Mouse (Mus musculus) MEL (cell line): ENCODE measurements around the gene Vmn1r188. TPM values are rescaled to one million over a fixed set of nuclear protein-coding genes. Genes with fewer than 3 reads are reported as not detected.

Source experiments
- DNase-seq: peaks from one replicate; pipeline ENCODE4 v3.0.0; 2011; ENCODE audit warnings: low read depth, low spot score
- H3K27ac ChIP-seq: 2 replicates; pipeline ENCODE4 v1.5.1; 2012; ENCODE audit warnings: low read depth, mild to moderate bottlenecking, control low read depth, low read length, moderate library complexity; ENCODE audit not compliant: control insufficient read depth
- H3K27me3 ChIP-seq, 2 experiments: fragments of 150-350 bp in 1 of 2; sonication (generic) in 1 of 2; 2 replicates each; pipeline ENCODE4 v1.6.1; 2012; ENCODE audit warnings: low read length in 2 of 2, mild to moderate bottlenecking in 2 of 2, improper control_type of control experiment in 1 of 2, moderate library complexity in 1 of 2; ENCODE audit not compliant: insufficient read depth in 2 of 2, control insufficient read depth in 1 of 2
- H3K36me3 ChIP-seq, 2 experiments: 2 replicates each; pipeline ENCODE4 v1.6.1; 2012 to 2014; ENCODE audit warnings: low read length in 2 of 2, improper control_type of control experiment in 1 of 2, inconsistent platforms in 1 of 2, mild to moderate bottlenecking in 1 of 2; ENCODE audit not compliant: insufficient read depth in 2 of 2, control insufficient read depth in 1 of 2
- H3K4me1 ChIP-seq, 2 experiments: fragments of 150-350 bp in 1 of 2; sonication (generic) in 1 of 2; 2 replicates each; pipeline ENCODE4 v1.6.1; 2012; ENCODE audit warnings: low read length in 2 of 2, improper control_type of control experiment in 1 of 2, mild to moderate bottlenecking in 1 of 2; ENCODE audit not compliant: insufficient read depth in 2 of 2, control insufficient read depth in 1 of 2
- H3K4me3 ChIP-seq, 2 experiments: fragments of 150-350 bp in 1 of 2; sonication (generic) in 1 of 2; 2 replicates each; pipeline ENCODE4 v1.5.1; 2012; ENCODE audit warnings: low read depth in 2 of 2, low read length in 2 of 2, mild to moderate bottlenecking in 2 of 2, moderate library complexity in 2 of 2, control low read depth in 1 of 2, improper control_type of control experiment in 1 of 2; ENCODE audit not compliant: control insufficient read depth in 1 of 2, insufficient read depth in 1 of 2
- H3K79me2 ChIP-seq: 2 replicates; pipeline ENCODE4 v1.6.1; 2012; ENCODE audit warnings: mild to moderate bottlenecking, low read length, moderate library complexity; ENCODE audit not compliant: control insufficient read depth, poor library complexity, insufficient read depth
- H3K9ac ChIP-seq: 2 replicates; pipeline ENCODE4 v1.6.1; 2012; ENCODE audit warnings: low read depth, mild to moderate bottlenecking, control low read depth, low read length, moderate library complexity; ENCODE audit not compliant: control insufficient read depth, poor library complexity, severe bottlenecking
- H3K9me3 ChIP-seq: fragments of 150-350 bp; sonication (generic); replicated peaks from 2 replicates; pipeline ENCODE4 v1.6.1; 2012; ENCODE audit warnings: mild to moderate bottlenecking, low read length, improper control_type of control experiment, moderate library complexity; ENCODE audit not compliant: insufficient read depth
- BHLHE40 ChIP-seq: IDR thresholded peaks from 2 replicates; pipeline ENCODE4 v1.6.1; 2012; ENCODE audit warnings: low read depth, mild to moderate bottlenecking, inconsistent platforms, low read length, improper control_type of control experiment, borderline replicate concordance
- CHD1 ChIP-seq: IDR thresholded peaks from 2 replicates; pipeline ENCODE4 v1.6.1; 2012; ENCODE audit warnings: low read depth, mild to moderate bottlenecking, inconsistent platforms, low read length, improper control_type of control experiment
- CHD2 ChIP-seq: IDR thresholded peaks from 2 replicates; pipeline ENCODE4 v1.6.1; 2011; ENCODE audit warnings: low read length, improper control_type of control experiment
- E2F4 ChIP-seq: IDR thresholded peaks from 2 replicates; pipeline ENCODE4 v1.6.1; 2011; ENCODE audit warnings: low read depth, low read length, improper control_type of control experiment, borderline replicate concordance
- EP300 ChIP-seq, 2 experiments: IDR thresholded peaks; 2 replicates each; pipeline ENCODE4 v1.6.1; 2011; ENCODE audit warnings: improper control_type of control experiment in 2 of 2, low read length in 2 of 2, low read depth in 1 of 2, mild to moderate bottlenecking in 1 of 2
- ETS1 ChIP-seq: IDR thresholded peaks from 2 replicates; pipeline ENCODE4 v1.6.1; 2012; ENCODE audit warnings: low read depth, mild to moderate bottlenecking, inconsistent platforms, low read length, improper control_type of control experiment, moderate library complexity
- GABPA ChIP-seq: IDR thresholded peaks from 2 replicates; pipeline ENCODE4 v1.6.1; 2012; ENCODE audit warnings: low read depth, mild to moderate bottlenecking, inconsistent platforms, low read length, improper control_type of control experiment, moderate library complexity
- GATA1 ChIP-seq: IDR thresholded peaks from 2 replicates; pipeline ENCODE4 v1.6.1; 2011; ENCODE audit warnings: low read depth, low read length, improper control_type of control experiment
- JUND ChIP-seq: IDR thresholded peaks from 2 replicates; pipeline ENCODE4 v1.6.1; 2011; ENCODE audit warnings: low read depth, mild to moderate bottlenecking, improper control_type of control experiment, low read length
- MAFK ChIP-seq: IDR thresholded peaks from 2 replicates; pipeline ENCODE4 v1.6.1; 2011; ENCODE audit warnings: low read depth, mild to moderate bottlenecking, low read length, improper control_type of control experiment, borderline replicate concordance
- MAX ChIP-seq: IDR thresholded peaks from 2 replicates; pipeline ENCODE4 v1.6.1; 2011; ENCODE audit warnings: low read length, improper control_type of control experiment
- MAZ ChIP-seq: IDR thresholded peaks from 2 replicates; pipeline ENCODE4 v1.6.1; 2012; ENCODE audit warnings: low read depth, mild to moderate bottlenecking, inconsistent platforms, low read length, improper control_type of control experiment
- MXI1 ChIP-seq: IDR thresholded peaks from 2 replicates; pipeline ENCODE4 v1.6.1; 2011; ENCODE audit warnings: mild to moderate bottlenecking, low read depth, low read length, improper control_type of control experiment
- NELFE ChIP-seq: IDR thresholded peaks from 2 replicates; pipeline ENCODE4 v1.6.1; 2011; ENCODE audit warnings: low read depth, low read length, improper control_type of control experiment
- NRF1 ChIP-seq: IDR thresholded peaks from 2 replicates; pipeline ENCODE4 v1.6.1; 2014; ENCODE audit warnings: low read depth, mild to moderate bottlenecking, inconsistent platforms, low read length, improper control_type of control experiment, moderate library complexity; ENCODE audit not compliant: poor library complexity, insufficient read depth, severe bottlenecking
- POLR2AphosphoS2 ChIP-seq: IDR thresholded peaks from 2 replicates; pipeline ENCODE4 v1.6.1; 2011; ENCODE audit warnings: low read length, improper control_type of control experiment
- POLR2AphosphoS5 ChIP-seq: IDR thresholded peaks from 2 replicates; pipeline ENCODE4 v1.6.1; 2012; ENCODE audit warnings: low read depth, borderline replicate concordance, mild to moderate bottlenecking, inconsistent platforms, low read length, moderate library complexity, mixed read lengths
- RAD21 ChIP-seq: IDR thresholded peaks from 2 replicates; pipeline ENCODE4 v1.6.1; 2011; ENCODE audit warnings: mild to moderate bottlenecking, low read depth, low read length, improper control_type of control experiment
- RCOR1 ChIP-seq: IDR thresholded peaks from 2 replicates; pipeline ENCODE4 v1.6.1; 2012; ENCODE audit warnings: low read depth, mild to moderate bottlenecking, inconsistent platforms, low read length, improper control_type of control experiment
- TBP ChIP-seq: IDR thresholded peaks from 2 replicates; pipeline ENCODE4 v1.8.0; 2011; ENCODE audit warnings: low read depth, low read length, improper control_type of control experiment
- UBTF ChIP-seq: IDR thresholded peaks from 2 replicates; pipeline ENCODE4 v1.6.1; 2012; ENCODE audit warnings: low read depth, mild to moderate bottlenecking, inconsistent platforms, low read length, improper control_type of control experiment, moderate library complexity, borderline replicate concordance; ENCODE audit not compliant: insufficient read depth
- USF1 ChIP-seq: IDR thresholded peaks from 2 replicates; pipeline ENCODE4 v1.6.1; 2014; ENCODE audit warnings: low read depth, mild to moderate bottlenecking, inconsistent platforms, low read length, improper control_type of control experiment, moderate library complexity
- ZKSCAN1 ChIP-seq: IDR thresholded peaks from 2 replicates; pipeline ENCODE4 v1.6.1; 2012; ENCODE audit warnings: low read depth, mild to moderate bottlenecking, inconsistent platforms, low read length, improper control_type of control experiment, moderate library complexity
- ZMIZ1 ChIP-seq: IDR thresholded peaks from 2 replicates; pipeline ENCODE4 v1.6.1; 2012; ENCODE audit warnings: low read depth, mild to moderate bottlenecking, inconsistent platforms, low read length, improper control_type of control experiment, moderate library complexity
- ZNF384 ChIP-seq: IDR thresholded peaks from 2 replicates; pipeline ENCODE4 v1.6.1; 2012; ENCODE audit warnings: low read depth, mild to moderate bottlenecking, inconsistent platforms, low read length, improper control_type of control experiment
- polyA plus RNA-seq, 2 experiments: library from polyadenylated mRNA; stranded (reverse) in 1 of 2; unstranded in 1 of 2; fragments of >175 nt in 1 of 2; fragments of >200 nt in 1 of 2; gene quantifications; 2 replicates each; pipeline versions ENCODE4 v1.2.1 to v1.2.4; 2012; ENCODE audit warnings: low replicate concordance in 2 of 2, low read depth in 1 of 2; ENCODE audit not compliant: insufficient read length in 2 of 2, insufficient read depth in 1 of 2, missing spikeins in 1 of 2
- total RNA-seq: library from RNA; depleted of rRNA; stranded (reverse); fragments of 300-350 nt; gene quantifications from 2 replicates; pipeline ENCODE4 v1.2.3, GENCODE M21; 2012

The Vmn1r188 gene
- total and polyA plus RNA-seq, 3 experiments, result not detected

GRCm38 (mm10) chr13:22051523-22051859, 32.7 kb upstream of the Vmn1r188 start:
- Histone ChIP-seq H3K4me1 (no peaks in the 10 kb centered on the region), H3K4me3 (peak overlapping the region; percentile 78 to 87), H3K79me2 (peaks cover 1% of the 10 kb centered on the region; the same call in 1 of the 2 replicates), H3K9me3 (no peaks in the 10 kb centered on the region), H3K36me3 (peaks cover 0 to 2% of the 10 kb centered on the region in 2 experiments; a peak in 2 of 4 replicates), H3K27me3 (0 out of 4 replicates have a peak, but pooled peaks cover 0 to 2% of the 10 kb centered on the region in 2 experiments), H3K27ac (no peak overlapping the region), H3K9ac (peak overlapping the region; percentile 77)
- no peak for TF ChIP-seq GATA1
- TF ChIP-seq POLR2AphosphoS5, result no peak
- no peak for TF ChIP-seq ETS1
- TF ChIP-seq E2F4, result no peak
- no peak for TF ChIP-seq GABPA
- TF ChIP-seq CHD1, result no peak
- TF ChIP-seq NRF1, result no peak
- no peak for TF ChIP-seq MAZ
- no peak for TF ChIP-seq RCOR1
- TF ChIP-seq UBTF, result no peak
- TF ChIP-seq ZMIZ1, result no peak
- no peak for TF ChIP-seq MXI1
- TF ChIP-seq NELFE, result no peak
- no peak for DNase-seq

- no peak for DNase-seq
- Histone ChIP-seq H3K36me3 (peaks cover 0 to 2% of the 10 kb centered on the region in 2 experiments; a peak in 2 of 4 replicates), H3K4me1 (no peaks in the 10 kb centered on the region), H3K27ac (no peak overlapping the region), H3K9ac (no peak overlapping the region), H3K9me3 (no peaks in the 10 kb centered on the region), H3K27me3 (peaks cover 0 to 2% of the 10 kb centered on the region in 2 experiments; a peak in 1 of 4 replicates), H3K79me2 (peaks cover 1% of the 10 kb centered on the region; the same call in 1 of the 2 replicates), H3K4me3 (no peak overlapping the region)
- no peak for TF ChIP-seq NELFE
- no peak for TF ChIP-seq GATA1
- no peak for TF ChIP-seq MAFK
- no peak for TF ChIP-seq RAD21
- no peak for TF ChIP-seq BHLHE40
- no peak for TF ChIP-seq TBP
- TF ChIP-seq MAZ, result no peak
- TF ChIP-seq EP300 (IDR thresholded peaks at IDR 0.05; ENCODE audit: low read depth in 1 of 2, low read length in 2 of 2), result no peak
- no peak for TF ChIP-seq USF1
- TF ChIP-seq MAX, result no peak
- no peak for TF ChIP-seq E2F4
- TF ChIP-seq POLR2AphosphoS2, result no peak
- no peak for TF ChIP-seq GABPA
- TF ChIP-seq CHD2, result no peak
- no peak for TF ChIP-seq POLR2AphosphoS5
- TF ChIP-seq JUND, result no peak
- TF ChIP-seq ZKSCAN1, result no peak
- TF ChIP-seq ZNF384, result no peak
Measured at GRCm38 (mm10) chr13:22053754-22054153, 30.5 kb upstream of the Vmn1r188 start.
